Mouse (Mus musculus) E14TG2a.4 (cell line): ENCODE measurements around the gene Gm44805.

Source experiments
- H3K27me3 ChIP-seq: 2 replicates; pipeline ENCODE4 v1.6.1; 2014; ENCODE audit warnings: low read length, control low read depth; ENCODE audit not compliant: insufficient read depth
- H3K36me3 ChIP-seq: 2 replicates; pipeline ENCODE4 v1.6.1; 2014; ENCODE audit warnings: low read length, control low read depth; ENCODE audit not compliant: insufficient read depth
- H3K4me1 ChIP-seq: replicated peaks from 2 replicates; pipeline ENCODE4 v1.6.1; 2014; ENCODE audit warnings: low read depth, low read length, control low read depth
- H3K4me3 ChIP-seq: replicated peaks from 2 replicates; pipeline ENCODE4 v1.5.1; 2014; ENCODE audit warnings: mild to moderate bottlenecking, low read length
- H3K9me3 ChIP-seq: 2 replicates; pipeline ENCODE4 v1.6.1; 2014; ENCODE audit warnings: low read length, control low read depth
- CTCF ChIP-seq: conservative IDR thresholded peaks from 2 replicates; pipeline ENCODE4 v1.5.1; 2014; ENCODE audit warnings: low read length
- NANOG ChIP-seq: IDR thresholded peaks from 2 replicates; pipeline ENCODE4 v1.6.1; 2014; ENCODE audit warnings: borderline replicate concordance, low read length, mixed read lengths
- POU5F1 ChIP-seq: IDR thresholded peaks from 2 replicates; pipeline ENCODE4 v1.6.1; 2014; ENCODE audit warnings: low read length, borderline replicate concordance

Gm44805 gene

GRCm38 (mm10) chr7:19716055-19716682 is 34.9 kb upstream of the Gm44805 start:
- H3K36me3 ChIP-seq: peaks cover 74% of the 10 kb centered on the region
- TF ChIP-seq CTCF (no peak), NANOG (no peak), POU5F1 (no peak)
- peak overlapping the region; percentile 76 for H3K4me3 ChIP-seq
- H3K9me3 ChIP-seq: no peaks in the 10 kb centered on the region
- H3K4me1 ChIP-seq: peaks cover 65% of the 10 kb centered on the region
- H3K27me3 ChIP-seq: no peaks in the 10 kb centered on the region

DNA sequence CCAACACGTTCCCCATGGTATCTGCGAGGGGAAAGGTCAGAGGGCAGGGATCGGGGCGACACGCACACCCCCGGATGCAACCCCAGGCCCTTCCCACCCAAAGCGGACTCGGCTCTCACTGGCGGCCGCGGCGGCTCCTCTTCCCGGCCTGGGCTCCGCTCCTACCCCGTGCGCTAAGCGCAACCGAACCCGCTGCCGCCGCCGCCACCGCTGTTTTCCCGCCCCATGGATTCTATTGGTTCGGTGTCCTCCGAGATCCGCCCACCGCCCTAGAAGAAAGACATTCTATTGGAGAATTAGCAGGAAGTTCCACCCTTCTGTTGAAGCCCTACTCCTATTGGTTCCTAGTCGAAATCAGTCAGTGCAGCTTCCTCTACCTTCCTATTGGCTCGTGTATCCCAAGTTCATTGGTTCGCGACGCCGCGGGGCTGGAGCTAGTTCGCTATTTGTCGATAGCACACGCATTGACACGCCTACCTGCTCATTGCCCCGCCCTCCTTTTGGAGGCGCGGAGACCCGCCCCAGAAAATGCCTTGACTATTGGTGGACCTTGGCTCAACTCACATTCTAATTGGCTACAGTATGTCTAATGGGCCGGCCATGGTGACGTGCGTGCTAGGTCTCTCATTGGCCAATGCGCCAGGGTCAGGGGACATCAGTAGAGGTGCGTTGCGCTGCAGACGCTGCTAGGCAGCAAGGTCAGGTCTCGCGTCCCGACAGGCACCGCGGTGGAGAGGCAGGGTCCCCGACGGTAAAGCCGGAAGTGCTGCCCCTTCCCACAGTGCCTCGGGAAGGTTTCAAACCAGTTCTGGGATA is 34.2 kb upstream of the Gm44805 start, which contains the start of gene Tomm40:
TSS of gene Tomm40 (minus strand) at position 200 of the 816 bp plus-strand sequence.
- TF ChIP-seq NANOG: no peak
- TF ChIP-seq POU5F1: no peak
- TF ChIP-seq CTCF: no peak
- Histone ChIP-seq H3K27me3 (no peaks in the 10 kb centered on the region), H3K9me3 (no peaks in the 10 kb centered on the region), H3K4me1 (peaks cover 71% of the 10 kb centered on the region), H3K36me3 (peaks cover 74% of the 10 kb centered on the region), H3K4me3 (peak within 1 kb of the TSS; percentile 100)

- TF ChIP-seq NANOG (no peak), POU5F1 (no peak), CTCF (no peak)
- Histone ChIP-seq H3K36me3 (peaks cover 74% of the 10 kb centered on the region), H3K27me3 (no peaks in the 10 kb centered on the region), H3K9me3 (no peaks in the 10 kb centered on the region), H3K4me1 (peaks cover 75% of the 10 kb centered on the region), H3K4me3 (peak overlapping the region; percentile 100)
Observed at GRCm38 (mm10) chr7:19714836-19715235, 33.6 kb upstream of the Gm44805 start.

DNA sequence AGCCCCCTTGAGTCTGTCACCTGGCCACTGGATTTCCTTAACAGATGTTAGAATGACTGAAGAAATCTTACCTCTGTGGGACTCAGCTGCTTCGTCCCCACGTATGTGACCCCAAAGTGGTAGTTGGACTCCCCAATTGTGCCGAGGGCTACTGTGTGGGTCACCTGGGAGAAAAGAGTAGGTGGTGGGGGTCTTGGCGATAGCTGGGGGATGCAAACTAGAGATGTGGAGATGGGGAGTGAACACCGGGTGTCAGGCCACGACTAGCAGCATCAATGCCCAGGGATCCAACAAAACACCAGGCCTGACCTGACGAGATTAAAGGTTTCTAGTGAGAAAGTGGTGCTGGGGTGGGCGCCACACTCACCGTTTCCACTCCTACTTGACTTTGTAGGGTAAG is 32.4 kb upstream of the Gm44805 start:
- TF ChIP-seq POU5F1 (no peak), NANOG (no peak)
- Histone ChIP-seq H3K9me3 (no peaks in the 10 kb centered on the region), H3K36me3 (peaks cover 74% of the 10 kb centered on the region), H3K4me3 (peak overlapping the region; percentile 100), H3K4me1 (peaks cover 74% of the 10 kb centered on the region), H3K27me3 (no peaks in the 10 kb centered on the region)

GRCm38 (mm10) chr7:19713196-19713595 is 32.0 kb upstream of the Gm44805 start:
- Histone ChIP-seq H3K9me3 (no peaks in the 10 kb centered on the region), H3K36me3 (peaks cover 73% of the 10 kb centered on the region), H3K27me3 (no peaks in the 10 kb centered on the region), H3K4me1 (peaks cover 70% of the 10 kb centered on the region), H3K4me3 (peak overlapping the region; percentile 100)
- no peak for TF ChIP-seq NANOG
- TF ChIP-seq POU5F1: no peak
- TF ChIP-seq CTCF: peak; percentile 60

DNA sequence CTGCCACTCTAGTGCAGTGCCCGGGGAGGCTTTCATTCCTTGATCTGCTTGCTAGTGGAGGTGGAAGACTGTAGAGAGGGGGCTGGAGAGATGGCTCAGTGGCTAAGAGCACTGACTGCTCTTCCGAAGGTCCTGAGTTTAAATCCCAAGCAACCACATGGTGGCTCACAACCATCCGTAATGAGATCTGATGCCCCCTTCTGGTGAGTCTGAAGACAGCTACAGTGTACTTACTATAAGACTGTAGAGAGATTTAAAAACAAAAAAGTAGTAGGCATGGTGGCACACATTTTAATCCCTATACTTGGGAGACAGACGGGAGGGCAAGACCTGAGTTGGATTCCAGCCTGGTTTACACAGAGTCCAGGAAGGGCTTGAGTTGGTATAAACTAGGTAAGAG is 31.2 kb upstream of the Gm44805 start:
- Histone ChIP-seq H3K4me1 (peaks cover 67% of the 10 kb centered on the region), H3K4me3 (no peak overlapping the region; the same call in 1 of the 2 replicates), H3K27me3 (no peaks in the 10 kb centered on the region), H3K36me3 (peaks cover 75% of the 10 kb centered on the region), H3K9me3 (no peaks in the 10 kb centered on the region)
- TF ChIP-seq CTCF (peak; percentile 29), POU5F1 (no peak)

DNA sequence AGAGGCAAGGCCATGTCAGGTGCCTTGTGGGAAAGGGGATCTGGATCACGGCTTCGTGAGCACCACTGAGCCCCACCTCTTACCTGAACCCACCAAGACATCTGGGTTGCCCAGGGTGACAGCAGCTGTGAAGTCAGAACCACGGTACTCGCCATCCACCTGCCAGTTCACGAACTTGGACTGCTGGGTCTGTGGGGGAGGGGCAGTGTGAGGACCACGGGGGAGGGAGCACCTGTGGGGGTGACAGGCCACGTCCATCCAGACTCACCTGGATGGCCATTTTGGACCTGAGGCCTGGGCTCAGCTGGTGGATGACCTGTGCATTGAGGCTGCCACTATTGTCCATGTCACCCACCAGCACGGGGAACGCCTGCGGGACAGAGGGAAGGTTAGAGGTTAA is 29.4 kb upstream of the Gm44805 start:
- Histone ChIP-seq H3K9me3 (no peaks in the 10 kb centered on the region), H3K36me3 (peaks cover 82% of the 10 kb centered on the region), H3K4me3 (no peak overlapping the region), H3K4me1 (peaks cover 55% of the 10 kb centered on the region), H3K27me3 (no peaks in the 10 kb centered on the region)
- TF ChIP-seq NANOG (no peak), POU5F1 (no peak), CTCF (no peak)

- TF ChIP-seq CTCF: no peak
- TF ChIP-seq POU5F1: no peak
- no peak for TF ChIP-seq NANOG
- Histone ChIP-seq H3K9me3 (no peaks in the 10 kb centered on the region), H3K36me3 (peaks cover 87% of the 10 kb centered on the region)
Observed at GRCm38 (mm10) chr7:19705271-19705670, 24.0 kb upstream of the Gm44805 start.

GRCm38 (mm10) chr7:19704475-19704874 is 23.3 kb upstream of the Gm44805 start:
- peaks cover 85% of the 10 kb centered on the region for H3K36me3 ChIP-seq
- TF ChIP-seq POU5F1 (no peak), NANOG (no peak), CTCF (no peak)
- H3K27me3 ChIP-seq: no peaks in the 10 kb centered on the region
- H3K4me3 ChIP-seq: no peak overlapping the region
- H3K4me1 ChIP-seq: peaks cover 64% of the 10 kb centered on the region
- H3K9me3 ChIP-seq: no peaks in the 10 kb centered on the region

More at GRCm38 (mm10) chr7:19705271-19705670, 24.0 kb upstream of the Gm44805 start:
- no peaks in the 10 kb centered on the region for H3K27me3 ChIP-seq
- H3K4me1 ChIP-seq: peaks cover 62% of the 10 kb centered on the region
- H3K4me3 ChIP-seq: no peak overlapping the region
